Mouse (Mus musculus) retina, postnatal 7 days (tissue): Measurements from ENCODE around the gene Muc3.

ENCODE experiments used
- DNase-seq: peaks from one replicate; pipeline ENCODE4 v3.0.0-alpha.2; 2012; ENCODE audit warnings: low read depth, low spot score

The Muc3 gene

DNA sequence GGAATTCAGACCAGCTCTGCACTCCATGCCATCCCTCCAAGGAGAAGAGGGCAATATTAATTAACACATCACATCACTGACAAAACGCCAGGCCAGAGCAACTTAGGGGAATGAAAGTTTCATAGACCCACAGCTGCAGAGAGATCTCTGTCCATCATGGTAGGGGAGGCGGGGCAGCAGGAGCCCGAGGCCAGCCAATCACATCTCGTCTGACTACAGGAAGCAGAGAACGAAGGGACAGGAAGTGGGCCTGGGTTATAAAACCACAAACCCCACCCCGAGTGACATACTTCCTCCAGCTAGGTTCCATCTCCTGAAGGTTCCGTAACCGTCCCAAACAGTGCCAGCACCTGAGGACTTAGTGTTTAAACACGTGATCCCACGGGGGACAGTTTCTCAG is 54.0 kb downstream of the Muc3 start:
- no peak for DNase-seq

DNA sequence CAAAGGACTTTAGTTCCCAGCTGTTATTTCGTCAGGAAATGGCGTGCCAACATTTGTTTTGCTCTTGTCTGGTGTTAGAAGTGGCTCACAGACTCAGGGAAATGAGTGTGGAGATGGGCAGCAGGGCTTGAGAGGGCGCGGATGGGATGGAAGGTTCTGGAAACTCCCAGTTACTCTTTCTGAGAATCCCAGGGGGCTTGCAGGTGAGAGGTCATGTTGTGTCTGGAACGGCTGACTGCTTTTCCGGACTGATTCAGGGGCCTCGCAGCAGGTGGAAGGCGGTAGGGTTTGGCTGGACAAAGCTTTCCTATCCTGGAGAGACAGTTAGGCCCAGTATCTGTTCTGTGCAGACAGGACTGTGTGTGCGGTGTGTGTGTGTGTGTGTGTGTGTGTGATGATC is 55.4 kb downstream of the Muc3 start:
- DNase-seq: no peak

DNA sequence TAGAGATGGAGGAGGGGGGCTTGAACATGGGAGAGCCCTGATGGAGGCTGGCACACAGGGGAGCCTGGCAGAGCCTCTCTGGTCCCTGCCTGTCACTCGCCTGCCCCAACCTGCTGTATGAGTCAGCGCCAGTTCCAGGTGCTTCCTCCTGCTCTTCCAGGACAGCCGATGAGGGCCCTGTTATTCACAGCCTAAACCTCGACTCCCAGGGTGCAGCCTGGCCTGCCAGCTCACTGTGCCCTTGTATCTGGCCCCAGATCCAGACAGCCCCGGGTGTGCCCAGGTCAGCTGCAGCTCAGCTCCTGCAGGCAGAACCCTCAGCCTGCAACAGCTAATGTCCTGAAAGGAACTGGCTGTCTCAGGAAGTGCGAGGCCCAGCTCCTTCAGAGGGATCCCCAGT is 57.6 kb downstream of the Muc3 start:
- DNase-seq: no peak

DNA sequence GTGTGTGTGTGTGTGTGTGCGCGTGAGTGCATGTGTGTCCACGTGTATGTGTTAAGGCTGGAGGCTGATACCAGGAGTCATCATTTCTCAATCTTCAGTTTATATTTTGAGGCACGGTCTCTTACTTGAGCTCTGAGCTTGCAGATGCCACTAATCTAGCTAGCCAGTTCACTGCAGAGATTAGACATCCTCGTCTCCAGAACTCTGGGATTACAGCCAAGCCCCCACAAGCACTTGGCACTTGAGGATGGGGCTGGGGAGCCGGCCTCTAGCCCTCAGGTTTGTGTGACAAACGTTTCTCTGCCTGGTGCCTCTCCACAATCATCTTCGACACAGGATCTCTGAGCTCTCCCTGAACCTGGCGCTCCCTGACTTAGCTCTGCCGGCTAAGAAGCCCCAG is 58.3 kb downstream of the Muc3 start:
- DNase-seq: no peak

DNA sequence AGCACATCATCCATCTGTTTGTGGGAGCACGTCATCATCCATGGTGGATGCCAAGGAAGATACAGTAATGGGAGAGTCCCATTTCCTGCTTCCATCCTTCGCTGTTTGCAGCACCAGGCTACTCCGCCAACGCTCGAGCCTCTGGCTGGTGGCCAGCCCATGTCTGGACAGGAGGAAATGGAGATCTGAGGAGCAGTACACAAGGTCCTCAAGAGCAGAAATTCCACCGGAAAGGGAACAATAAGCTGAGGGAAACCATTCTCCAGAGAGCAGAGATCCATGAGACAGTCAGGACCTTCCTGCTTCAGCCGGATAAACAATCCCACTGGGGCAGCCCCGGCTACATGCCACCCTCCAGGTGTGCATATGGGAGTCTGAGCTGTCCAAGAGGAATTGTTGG is 61.7 kb downstream of the Muc3 start:
- DNase-seq: no peak

DNA sequence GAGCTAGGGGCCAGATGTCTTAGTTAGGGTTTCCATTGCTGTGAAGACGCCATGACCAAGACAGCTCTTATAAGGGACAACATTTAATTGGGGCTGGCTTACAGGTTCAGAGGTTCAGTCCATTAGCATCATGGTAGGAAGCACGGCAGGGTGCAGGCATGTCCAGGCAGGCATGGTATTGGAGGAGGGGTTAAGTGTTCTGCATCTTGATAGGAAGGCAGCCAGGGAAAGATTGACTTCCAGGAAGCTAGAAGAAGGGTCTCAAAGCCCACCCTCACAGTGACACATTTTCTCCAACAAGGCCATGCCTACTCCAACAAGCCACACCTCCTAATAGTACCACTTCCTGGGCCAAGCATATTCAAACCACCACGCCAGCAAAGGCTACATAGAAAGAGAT is 63.4 kb downstream of the Muc3 start:
- DNase-seq: no peak

DNA sequence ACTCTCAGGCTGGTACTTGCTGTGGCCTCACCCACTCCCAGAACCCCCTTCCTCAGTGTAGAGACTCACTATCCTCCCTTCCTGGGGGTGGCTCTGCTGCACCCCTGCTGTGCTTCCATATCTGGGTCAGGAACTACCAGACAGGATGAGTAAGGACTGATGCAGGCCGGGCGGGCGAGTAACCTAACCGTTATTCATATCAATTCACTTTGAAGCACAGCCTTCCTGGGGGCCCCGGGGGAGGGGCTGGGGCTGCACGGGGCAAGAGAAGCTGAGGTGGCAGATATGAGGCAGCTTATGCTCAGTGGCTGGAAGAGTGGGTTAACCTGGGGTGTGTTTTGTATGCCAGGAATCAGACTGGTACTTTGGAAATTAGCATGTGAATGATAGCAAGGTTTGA is 64.1 kb downstream of the Muc3 start:
- DNase-seq: no peak
